Mouse (Mus musculus) urinary bladder, postnatal 25 days (tissue): ENCODE results near the gene Csde1.
A peak's percentile ranks its signal among the peaks of the same experiment; 100 is the strongest.

ENCODE experiments used
- DNase-seq: peaks from one replicate; pipeline ENCODE4 v3.0.0; 2022; ENCODE audit warnings: low spot score

Csde1 gene

DNA sequence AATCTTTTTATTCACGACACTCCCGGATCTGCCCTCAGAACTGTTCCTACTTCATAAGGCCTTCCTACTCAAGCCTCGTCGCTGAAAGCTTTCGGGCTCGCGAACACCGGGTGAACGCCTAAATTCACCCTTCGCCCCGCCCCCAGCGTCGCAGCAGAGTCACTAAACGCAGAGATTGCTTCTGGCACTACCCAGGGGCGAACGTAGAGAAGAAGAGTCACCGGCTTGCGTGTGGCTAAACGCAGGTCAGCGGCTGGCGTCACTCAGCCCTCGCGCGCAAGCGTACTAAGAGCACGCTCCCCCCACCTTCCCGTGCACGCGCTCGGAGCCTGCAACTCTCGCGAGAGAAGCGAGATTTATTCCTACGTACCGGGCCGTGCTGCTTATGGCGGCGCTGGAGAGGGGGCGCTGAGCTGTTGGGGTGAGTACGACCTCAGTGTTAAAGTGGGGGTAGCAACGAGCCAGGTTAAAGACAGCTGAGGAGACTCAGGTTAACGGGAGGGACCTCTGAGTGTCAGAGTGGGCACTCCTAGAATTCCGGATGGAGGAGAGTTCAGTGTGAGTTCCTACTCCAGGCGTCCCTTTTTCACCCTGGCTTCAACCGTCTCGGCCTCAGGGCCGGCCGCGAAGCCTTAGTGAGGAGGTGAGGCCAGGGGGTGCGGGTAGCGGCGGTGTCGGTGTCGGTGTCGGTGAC, at the start of gene Csde1:
Gene Csde1 (plus strand): TSS at position 178 of the 694 bp plus-strand sequence.
- DNase-seq = peak; percentile 94

GRCm38 (mm10) chr3:102970508-102970907, 49.7 kb upstream of the Csde1 start:
- no peak for DNase-seq

DNA sequence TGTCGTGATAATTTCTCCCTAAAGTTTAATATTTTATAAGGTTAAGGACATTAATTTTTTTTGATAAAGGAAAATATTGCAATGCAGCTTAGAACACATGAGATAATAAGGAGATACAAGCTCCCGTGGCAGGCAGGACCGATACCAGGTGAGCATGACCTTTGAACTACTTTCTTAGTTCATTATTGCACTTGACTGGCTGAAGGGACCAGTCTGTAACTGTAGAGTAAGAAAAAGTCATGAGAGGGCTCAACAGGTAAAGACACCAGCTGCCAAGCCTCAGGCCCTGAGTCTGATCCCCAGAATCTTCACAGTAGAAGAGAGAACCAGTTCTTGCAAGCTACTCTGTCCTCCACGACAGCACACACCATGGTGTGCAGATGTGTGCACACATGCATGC, 43.3 kb upstream of the Csde1 start:
- DNase-seq = no peak

DNA sequence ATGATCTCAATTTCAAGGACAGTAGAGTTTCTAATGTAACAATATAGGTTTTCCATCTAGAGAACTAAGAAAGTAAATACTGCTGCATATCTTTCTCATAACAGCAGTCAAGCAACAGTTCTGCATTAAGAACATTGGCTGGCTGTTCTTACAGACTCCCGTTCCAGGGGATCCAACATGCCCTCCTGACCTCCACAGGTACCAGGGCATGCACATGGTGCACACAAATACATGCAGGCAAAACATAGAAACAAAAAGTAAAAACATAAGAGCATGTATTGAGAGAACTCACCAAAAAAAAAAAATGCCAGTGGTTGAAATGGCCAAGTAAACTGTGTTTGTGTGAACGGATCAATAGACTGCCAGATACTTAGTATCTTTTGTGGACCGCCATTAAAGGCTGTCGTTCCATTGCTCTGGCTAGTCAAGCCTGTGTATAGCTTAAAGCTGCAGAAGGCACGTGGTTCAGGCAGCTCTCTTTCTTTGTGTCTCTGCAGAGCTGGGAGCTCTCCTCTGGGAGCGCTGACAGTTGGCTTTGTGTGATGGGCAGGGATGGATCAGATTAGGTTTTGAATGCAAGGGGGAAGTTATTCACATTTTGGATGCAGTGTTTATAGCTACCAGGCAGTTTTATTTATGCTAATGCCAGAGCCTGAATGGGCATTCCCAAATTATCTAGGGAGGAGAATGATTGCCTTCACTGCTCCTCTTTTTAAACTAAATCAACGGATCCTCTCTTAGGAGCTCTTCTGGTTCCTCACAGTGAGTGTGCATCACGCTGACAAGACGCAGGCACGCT, 40.5 kb upstream of the Csde1 start:
- DNase-seq = no peak

GRCm38 (mm10) chr3:102980349-102980736, 39.9 kb upstream of the Csde1 start:
- no peak for DNase-seq

GRCm38 (mm10) chr3:102991041-102991440, 29.2 kb upstream of the Csde1 start:
- DNase-seq = no peak

DNA sequence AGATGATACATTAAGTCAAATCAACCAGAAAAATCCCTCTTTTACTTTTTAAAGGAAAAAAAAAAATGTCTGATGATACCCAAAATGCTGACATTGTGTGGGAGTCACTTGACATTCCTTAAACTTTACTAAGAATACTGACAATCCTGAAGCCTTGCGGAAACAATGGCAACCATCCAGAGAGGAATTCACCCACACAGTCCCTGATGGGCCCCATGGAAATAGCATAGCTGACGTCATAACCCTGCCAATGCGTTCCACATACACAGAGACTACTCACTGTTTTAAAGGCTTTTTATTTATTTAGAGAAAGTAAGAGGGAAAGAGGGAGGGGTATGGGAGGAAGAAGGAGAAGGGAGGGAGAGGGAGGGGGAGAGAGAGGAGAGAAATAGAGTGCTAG, 27.3 kb upstream of the Csde1 start:
- no peak for DNase-seq

DNA sequence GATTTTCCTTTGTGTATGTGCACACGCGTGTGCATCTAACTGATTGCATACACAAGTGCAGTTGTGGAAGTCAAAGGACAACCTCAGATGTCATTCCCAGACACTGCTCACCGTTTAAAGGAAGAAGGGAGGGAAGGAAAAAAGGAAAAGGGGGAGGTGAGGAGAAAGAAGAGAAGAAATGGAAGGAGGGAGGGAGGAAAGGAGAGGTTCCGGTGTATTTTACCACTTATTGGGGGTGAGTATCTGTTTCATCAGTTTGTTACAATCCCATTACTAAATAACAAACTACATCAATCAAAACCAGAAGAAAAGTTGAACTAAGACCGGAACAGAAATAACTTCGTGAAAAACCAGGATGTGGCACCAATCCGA, 25.0 kb upstream of the Csde1 start:
- DNase-seq = no peak

GRCm38 (mm10) chr3:102995605-102996321, 24.5 kb upstream of the Csde1 start, which contains the start of gene Sike1:
Gene Sike1 (plus strand): TSS chr3:102995708.
- DNase-seq = peak; percentile 93

- no peak for DNase-seq
These were observed 23.2 kb upstream of the Csde1 start for GRCm38 (mm10) chr3:102997036-102997435.

DNA sequence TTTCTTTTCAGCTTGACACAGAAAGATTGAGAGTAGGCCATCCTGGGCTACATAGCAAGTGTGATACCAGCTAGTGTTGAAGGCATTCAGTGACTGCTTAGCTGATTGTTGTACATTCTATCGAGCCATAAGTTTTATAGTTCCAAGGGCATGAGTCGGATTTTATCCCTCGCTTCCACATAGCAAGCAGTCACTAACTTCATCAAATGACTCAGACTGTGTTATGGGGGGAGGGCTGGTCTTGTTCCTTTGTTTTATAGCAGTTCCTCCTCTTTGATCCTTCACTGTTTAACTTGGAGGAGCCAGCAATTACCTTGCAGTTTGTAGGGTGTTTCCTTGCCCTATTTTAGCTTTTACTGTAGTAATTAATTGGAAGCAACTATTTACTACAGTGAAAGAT, 22.6 kb upstream of the Csde1 start:
- DNase-seq = no peak

DNA sequence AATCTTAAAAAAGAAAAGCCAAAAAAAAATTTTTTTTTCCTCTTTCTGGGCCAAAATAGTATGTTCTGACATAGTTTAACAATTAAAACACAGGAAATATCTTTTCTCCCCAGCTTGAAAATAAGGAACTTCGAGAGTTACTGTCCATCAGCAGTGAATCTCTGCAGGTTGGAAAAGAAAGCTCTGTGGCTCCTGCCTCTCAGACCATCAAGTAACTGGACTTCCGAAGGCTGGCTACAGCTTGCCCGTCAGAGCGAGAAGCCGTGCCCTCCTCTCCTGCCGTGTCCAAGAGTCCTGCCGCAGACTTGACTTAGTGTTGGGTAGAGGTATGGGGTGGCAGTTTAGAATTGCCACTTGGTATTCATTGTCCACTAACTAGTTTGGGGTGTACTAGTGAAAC, 18.6 kb upstream of the Csde1 start:
- no peak for DNase-seq

GRCm38 (mm10) chr3:103017350-103017749, 2.9 kb upstream of the Csde1 start:
- DNase-seq = no peak

DNA sequence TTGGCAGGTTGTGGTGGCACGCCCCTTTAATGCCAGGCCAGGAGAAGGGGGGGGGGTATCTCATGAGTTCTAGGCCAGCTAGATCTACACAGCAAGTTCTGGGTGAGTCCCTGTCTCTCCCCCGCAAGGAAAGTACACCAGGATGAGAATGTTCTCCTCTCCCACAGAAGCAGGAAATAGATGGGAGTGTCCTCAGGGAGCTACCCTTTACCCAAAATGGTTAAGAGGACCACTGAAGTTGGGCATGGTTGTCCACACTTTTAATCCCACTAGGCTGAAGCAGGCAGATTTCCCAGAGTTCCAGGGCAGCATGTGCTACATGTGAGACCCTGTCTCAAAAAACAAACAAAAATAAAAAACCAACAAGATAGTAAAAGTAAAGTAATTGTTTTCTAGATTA, 764 bp upstream of the Csde1 start:
- no peak for DNase-seq

DNA sequence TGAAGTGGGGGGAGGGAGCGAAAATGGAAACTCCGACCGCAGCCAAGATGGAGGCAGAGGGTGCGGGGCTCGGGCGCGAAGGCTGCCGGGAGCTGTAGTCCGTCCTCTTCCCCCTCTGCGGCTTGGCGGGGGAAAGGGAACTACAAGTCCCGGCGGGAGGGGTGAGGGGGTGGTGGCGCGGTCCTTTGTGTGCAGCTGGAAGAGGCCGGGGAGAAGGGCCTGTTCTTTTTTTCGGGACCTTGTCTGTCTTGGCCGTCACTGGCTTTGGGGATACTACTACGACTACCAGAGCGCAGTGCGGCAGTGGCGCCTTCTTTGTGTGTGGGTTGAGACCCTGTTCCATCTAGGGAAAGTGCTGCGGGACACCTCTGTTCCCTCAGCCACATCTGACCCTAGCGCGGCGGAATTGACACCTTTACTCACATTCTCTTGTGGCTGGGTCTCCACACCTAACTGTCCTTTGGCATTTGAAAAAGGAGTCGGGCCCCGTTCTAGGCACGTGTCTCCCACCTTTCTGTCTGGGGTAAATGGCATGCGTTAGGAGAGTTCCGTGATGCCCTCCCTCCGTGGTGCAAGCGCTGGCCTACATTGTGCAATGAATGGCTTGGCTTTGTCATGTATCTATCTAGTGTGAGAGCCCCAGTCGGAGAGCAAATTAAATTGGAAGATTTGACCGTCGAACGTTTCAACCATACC, 865 bp downstream of the Csde1 start:
- peak; percentile 75 for DNase-seq

DNA sequence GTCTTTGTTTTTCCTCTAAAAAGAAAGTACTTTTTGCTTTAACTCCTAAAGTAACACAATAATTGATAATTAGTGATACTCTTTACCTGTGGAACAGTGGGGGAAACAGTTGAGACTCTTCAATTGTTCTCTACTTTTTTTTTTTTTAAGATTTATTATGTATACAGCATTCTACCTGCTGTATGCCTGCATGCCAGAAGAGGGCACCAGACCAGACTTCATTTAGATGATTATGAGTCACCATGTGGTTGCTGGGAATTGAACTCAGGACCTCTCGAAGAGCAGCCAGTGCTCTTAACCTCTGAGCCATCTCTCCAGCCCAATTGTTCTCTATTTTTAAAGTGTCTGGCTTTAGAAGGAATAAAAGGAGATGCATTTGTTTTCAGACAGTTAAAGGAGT, 5.9 kb downstream of the Csde1 start:
- no peak for DNase-seq

DNA sequence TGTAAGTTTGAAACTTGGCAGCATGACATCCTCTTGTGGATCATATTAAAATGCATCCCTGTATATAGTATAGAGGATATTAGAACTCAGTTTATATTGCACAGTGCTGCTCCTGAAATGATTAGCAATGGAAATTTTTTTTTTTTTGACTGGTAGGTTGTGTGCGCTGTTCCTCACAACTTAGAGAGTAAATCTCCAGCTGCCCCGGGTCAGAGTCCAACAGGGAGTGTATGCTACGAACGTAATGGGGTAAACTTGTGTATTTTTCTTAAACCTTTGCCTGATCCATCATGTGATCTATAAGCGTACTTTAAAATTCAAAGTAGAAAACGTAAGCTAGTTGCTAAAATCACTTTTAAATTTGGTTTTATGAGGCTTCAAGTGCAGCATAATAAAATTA, 20.1 kb downstream of the Csde1 start:
- DNase-seq = no peak

GRCm38 (mm10) chr3:103040861-103041379, 20.7 kb downstream of the Csde1 start:
- no peak for DNase-seq

- no peak for DNase-seq
These were observed 35.9 kb downstream of the Csde1 start for GRCm38 (mm10) chr3:103056016-103056595.

GRCm38 (mm10) chr3:103057752-103058151, 37.5 kb downstream of the Csde1 start:
- DNase-seq = peak; percentile 8
